Mouse (Mus musculus): ENCODE measurements around the gene Map3k12.

DNA sequence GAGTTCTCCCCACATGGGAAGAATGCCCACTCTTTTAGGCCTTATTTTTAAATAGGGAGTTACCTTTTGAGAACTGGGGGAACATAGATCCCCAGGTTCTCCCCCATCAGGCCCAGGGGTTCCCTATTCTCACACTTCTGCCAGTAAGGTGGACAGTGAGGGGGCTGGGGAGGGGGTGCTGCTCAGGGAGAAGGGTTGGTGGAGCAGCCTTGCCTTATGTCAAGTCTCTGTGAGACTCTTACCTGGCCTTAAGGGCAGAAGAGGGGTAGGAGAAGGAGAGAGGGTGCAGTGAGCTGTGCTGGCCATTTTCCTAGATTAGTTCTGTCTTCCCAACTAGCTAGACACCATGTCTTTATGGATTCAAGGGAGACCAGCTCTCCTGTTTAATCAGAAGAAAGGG, 4.4 kb downstream of the Map3k12 start:
- no peak for TF ChIP-seq CTCF (IDR thresholded peaks at IDR 0.05; ENCODE audit: low read depth)
- TF ChIP-seq EP300 (IDR thresholded peaks at IDR 0.05; ENCODE audit: low read depth): no peak

Measured in liver, embryonic 14.5 days (tissue).